Mouse (Mus musculus) gastrocnemius, postnatal 10 days (tissue): Measurements from ENCODE around the gene Hist1h4b. TPM values are rescaled to one million over a fixed set of nuclear protein-coding genes. Genes with fewer than 3 reads are reported as not detected.
"Not testable (repeated sequence)": the region's sequence is repeated elsewhere in the genome, so short reads cannot be mapped to it uniquely, and the experiment has no call there.

Experiments used
- DNase-seq: peaks from one replicate; pipeline ENCODE4 v3.0.0; 2021; ENCODE audit warnings: mixed read lengths
- long read RNA-seq, 2 experiments: library from polyadenylated mRNA; stranded (forward); transcript quantifications; one replicate each; pipeline ENCODE4 v2.0.0; 2021
- total RNA-seq, 2 experiments: library from RNA; stranded (reverse); gene quantifications; 2 replicates each; pipeline ENCODE4 v1.2.3; 2021

The Hist1h4b gene
- 100 to 1,000 TPM; 131 to 149 TPM for total RNA-seq
- long read RNA-seq, experiment 1: 0 reads
- long read RNA-seq, experiment 2: 0 reads

DNA sequence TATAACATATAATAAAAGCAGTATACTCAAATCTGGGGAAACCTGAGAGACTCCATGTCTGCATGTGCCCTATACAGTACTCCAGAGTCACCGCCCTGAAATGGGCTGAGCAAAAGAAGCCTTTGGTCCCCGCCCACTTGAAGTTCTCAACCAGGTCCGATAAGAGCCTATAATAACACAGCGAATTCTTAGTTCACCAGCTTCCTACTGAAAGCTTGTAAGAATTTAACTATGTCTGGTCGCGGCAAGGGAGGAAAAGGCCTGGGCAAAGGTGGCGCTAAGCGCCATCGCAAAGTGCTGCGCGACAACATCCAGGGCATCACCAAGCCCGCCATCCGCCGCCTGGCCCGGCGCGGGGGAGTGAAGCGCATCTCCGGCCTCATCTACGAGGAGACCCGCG lies at the start of gene Hist1h4b:
Gene Hist1h4b, plus strand, starts transcription at position 224 of the 400 bp plus-strand sequence.
- peak; percentile 51 for DNase-seq

DNA sequence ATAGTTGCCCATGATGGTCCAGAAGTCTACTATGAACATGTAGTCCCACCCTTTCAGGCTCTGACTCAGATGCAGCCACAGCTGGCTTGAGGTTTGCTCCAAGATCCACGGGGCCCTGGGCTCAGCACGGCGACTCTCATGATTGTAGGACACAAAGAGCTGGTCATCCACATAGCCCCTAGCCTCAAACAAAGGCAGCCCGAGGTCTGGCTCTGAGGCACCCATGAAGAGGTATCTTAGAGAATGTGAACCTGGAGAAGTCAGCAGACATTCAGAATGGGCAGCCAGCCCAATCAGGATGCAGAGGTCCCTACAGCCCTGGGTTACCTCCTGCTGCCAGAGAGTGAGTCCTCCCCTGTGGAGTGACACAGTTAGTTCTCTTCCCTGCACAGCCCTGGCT lies 48.8 kb upstream of the Hist1h4b start:
- DNase-seq: no peak

DNA sequence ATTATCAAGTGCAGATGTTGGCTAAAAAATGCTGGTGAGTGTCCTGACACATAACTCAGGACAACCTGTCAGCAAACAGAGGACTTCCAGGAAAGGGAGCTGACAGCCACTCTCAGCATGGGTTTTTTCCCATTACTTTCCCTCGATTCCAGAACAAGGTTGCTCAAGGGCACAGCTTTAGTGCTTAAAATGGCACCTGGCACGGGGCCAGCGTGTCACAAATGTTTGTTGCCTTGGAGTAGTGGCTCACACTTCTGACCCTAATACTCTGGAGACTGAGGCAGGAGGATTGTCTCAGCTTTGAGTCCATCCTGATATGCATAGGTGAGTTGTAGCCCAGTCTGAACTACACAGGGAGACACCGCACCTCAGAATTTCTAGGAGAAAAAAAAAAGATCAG lies 48.2 kb upstream of the Hist1h4b start:
- no peak for DNase-seq

DNA sequence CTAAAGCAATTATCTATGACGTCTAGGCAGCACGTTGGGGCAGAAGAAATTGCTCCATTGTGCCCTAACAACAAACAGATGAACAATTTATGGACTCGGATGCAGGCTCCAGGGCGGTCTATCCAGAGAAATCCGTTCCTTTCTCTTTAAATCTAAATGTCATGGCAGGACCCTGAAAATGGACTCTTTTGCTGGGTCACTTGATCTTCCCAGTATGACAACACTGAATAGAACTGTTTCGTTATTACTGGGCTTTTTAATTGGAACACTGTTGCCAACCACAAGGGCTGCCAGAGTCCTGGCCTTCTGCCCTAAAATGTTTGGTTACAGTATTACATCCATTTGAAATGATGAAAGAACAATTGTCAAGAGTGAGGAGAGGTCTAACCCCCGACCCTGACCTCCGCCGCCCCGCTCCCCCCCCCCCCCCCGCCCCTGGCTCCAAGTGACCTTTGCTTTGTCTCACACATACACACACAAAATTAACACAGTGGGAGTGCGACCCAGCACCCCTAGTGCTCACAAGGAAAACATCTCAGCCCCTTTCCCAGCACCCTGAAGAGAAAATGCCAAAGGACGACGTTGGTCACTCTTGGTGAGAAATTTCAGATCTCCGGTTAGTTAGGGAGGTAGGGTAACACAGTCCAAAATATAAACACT lies 47.0 kb upstream of the Hist1h4b start:
- no peak for DNase-seq

DNA sequence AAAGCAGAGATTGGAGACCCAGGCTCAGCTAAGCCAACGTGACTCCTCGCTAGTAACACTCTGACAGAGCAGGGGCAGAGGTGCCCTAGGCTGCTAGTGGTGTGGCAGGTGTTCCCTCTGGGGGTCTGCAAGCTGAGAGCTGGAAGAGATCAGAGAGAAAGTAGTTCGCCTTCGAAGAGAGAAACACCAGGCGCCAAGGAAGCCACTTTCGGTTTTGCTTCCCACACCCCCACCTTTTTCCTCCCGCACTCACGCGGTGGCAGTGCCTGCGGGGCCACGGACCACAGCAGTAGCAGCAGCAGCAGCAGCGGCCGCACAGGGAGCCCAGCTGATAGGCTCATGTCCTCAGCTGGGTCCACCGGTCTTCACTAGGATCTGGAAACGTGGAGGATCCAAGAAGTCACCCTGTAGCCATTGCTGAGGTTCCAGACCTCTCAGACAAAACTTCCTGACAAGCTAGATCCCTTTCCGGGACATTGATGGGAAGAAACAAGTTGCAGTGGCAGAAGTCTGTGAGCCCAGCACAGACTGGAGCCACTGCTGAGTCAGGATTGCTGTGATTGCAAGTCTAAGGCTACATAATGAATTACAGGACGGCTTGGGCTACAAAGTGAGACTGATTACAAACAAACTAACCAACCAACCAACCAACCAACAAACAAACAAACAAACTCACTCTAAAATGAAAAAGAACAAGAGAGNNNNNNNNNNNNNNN lies 46.3 kb upstream of the Hist1h4b start, which contains the start of gene Hfe:
Gene Hfe, minus strand, starts transcription at position 481 of the 716 bp plus-strand sequence.
- DNase-seq: peak; percentile 42

DNA sequence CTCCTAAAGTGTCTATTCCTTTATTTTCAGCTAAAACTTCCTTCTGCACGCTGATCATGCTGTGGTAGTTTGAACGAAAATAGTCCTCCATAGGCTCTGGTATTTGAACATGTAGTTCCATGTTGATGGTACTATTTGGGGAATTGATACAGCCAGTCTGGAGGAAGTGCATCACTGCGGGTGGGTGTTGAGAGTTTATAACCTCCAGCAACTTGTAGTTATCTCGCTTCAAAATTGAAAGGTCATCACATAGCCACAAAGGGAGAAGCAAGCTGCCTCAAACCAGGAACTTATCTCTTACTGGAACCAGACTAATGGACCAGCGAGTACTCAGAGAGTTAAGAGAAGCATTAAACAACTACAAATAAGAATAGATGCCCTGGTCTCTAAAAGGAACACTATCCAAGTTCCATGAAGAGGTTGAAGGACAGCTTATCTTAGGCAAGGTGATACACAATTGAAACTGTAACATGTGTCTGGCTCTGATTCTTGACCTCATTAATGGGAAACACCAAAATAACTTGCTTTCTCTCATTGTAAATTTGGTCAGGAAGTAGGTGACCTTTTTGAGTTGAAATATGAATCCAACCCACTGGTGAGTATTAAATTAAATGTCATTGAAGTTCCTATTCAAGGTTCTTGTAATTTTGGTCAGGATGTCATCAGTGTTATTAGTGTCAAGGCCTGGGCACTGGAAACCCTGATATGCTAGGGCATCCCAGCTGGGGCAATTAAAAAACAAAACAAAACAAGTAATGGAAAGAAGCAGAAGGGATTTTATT lies 40.4 kb upstream of the Hist1h4b start:
- no peak for DNase-seq

DNA sequence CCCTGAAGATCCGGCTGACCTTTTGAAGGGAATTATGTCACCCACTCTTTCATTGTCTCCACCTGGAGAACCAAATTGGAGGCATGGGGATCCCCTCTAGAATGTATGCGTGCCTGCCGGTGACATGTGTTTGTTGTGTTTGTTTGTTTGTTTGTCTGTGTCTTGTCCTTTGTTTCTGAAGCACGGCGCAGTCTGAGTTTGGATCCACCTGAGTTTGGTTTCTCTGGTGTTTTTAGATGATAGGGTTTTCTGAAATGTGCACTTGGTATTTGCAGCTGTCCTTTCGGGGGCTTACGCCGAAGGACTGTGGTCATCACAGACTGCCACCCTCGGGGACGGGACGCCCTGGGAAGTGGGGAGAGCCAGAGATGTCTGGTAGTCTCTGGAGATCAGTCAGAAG lies 39.6 kb upstream of the Hist1h4b start:
- DNase-seq: no peak

DNA sequence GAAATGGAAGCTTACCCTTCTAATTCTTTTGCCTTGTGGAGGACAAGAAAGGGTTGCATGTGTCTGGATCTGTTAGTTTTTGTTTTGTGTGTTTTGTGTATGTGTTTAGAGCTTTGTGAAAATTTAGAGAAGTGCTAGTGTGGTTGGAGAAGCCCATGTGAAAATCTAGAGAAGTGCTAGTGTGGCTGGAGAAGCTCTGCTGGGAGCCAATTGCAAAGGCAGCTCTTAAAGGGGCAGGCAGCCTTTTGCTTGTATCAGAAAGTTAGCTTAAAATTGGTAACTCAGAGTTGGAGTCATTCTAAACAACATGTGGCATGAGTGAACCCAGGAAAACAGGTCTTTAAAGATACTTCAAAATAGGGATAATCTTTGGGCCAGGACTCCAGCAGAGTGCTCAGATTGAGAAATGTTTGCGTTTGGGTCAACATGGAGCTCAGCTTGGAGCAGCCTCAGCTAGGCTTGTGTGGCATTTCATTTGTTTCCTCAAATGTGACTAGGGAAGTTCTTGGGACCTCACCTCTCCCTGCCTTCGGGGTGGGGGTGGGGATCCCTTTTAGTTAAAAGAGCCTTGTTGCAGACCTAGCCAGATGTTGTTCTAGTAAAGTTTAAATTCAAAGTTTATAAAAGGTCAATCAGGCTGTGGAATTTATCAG lies 39.1 kb upstream of the Hist1h4b start:
- not testable (repeated sequence) for DNase-seq

DNA sequence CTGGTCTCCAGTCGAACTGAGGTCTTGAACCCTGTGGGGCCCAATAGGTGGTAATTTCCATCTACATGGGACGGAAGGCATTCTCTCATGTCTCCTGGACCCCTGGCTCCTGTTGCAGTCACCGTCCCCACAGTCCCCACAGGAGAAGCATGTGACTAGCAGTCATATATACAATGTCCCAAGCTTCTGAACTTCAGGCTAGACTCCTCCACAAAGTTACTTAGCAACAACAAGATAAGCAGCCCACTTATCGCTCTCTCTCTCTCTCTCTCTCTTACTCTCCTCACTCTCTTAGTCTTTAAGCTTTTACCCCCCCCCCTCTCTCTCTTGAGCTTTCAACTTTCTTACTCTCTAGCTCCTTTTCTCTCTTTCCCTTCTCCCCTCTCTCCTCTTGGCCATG lies 32.6 kb upstream of the Hist1h4b start:
- DNase-seq: no peak

DNA sequence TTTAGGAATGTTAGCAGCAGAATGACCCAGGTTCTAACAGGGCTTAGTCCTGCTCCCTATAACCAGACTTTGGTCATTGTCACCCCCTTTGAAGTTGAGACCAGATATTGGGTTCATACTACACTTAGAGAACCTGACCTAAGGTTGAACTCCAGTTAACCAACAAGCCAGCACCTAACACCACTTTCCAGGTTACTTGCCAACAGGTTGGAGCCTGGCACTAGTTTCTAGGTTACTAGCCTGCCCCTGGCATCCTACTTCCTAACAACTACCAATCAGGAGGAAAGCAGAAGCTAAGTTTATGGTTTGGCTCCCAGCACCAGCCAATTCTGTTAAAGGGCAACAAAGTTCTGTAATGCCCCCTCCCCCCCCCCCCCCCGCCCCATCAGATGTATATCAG lies 31.6 kb upstream of the Hist1h4b start:
- no peak for DNase-seq

DNA sequence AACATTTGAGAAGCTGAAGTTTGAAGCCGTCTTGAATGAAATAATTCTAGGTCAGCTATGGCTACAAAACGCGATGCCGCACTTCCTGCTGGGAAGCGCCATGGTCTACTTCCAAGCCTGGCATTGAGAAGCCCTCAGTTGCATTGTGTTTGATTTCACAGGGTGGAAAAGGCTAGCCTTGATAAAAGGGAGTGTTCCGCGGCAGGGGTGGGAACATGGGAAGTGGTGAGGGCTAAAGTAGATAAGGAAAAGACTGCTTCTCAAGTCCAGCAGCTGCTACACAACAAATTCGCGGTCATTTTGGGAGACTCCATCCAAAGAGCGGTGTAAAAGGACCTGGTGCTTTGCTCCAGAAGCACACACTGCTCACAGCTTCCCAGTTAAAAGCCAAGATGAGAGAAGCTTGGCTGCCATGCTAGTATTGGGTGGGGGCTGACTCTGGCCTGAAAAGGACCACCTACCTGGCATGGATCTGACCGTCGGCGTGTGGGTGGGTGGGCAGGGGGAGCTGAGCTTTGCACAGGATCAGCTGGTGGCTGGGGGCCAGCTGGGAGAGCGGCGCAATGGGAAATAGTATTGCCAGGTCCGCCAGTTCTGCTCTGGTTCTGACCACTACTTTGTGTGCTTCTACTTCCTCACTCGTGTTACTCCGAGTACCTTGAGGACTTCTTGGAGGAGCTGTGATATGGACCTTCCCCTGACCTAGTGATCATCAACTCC lies 28.2 kb upstream of the Hist1h4b start:
- DNase-seq: no peak

DNA sequence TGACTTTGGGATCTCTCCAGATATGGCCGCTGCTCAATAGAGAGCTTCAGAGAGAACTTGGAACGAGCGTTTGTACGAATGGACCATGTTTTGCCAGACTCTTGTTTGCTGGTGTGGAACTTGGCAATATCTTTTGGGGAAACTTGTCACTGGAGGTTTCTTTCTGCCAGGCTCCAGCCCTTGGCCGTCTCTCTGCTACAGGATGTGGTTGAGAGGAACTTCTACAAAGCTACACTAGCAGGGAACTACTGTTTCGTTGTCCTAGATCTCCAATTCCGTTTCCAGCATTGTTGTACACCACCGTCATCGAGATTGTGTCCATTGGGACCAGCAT lies 27.7 kb upstream of the Hist1h4b start:
- DNase-seq: no peak

DNA sequence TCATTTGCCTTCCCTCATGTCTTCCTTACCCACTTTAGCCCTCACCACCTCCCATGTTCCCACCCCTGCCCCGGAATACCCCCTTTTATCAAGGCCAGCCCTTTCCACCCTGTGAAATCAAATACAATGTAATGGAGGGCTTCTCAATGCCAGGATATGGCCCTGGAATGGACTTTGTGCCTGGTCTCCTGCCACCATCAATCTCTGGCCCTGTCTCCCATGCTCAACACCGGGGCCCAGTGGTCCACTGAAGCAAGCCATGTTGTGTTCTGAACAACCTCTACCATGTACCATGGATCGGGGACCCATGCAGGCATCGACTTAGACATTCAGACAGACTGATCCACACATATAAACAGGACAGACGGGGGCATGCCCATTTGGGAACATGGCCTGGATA lies 27.1 kb upstream of the Hist1h4b start:
- no peak for DNase-seq

DNA sequence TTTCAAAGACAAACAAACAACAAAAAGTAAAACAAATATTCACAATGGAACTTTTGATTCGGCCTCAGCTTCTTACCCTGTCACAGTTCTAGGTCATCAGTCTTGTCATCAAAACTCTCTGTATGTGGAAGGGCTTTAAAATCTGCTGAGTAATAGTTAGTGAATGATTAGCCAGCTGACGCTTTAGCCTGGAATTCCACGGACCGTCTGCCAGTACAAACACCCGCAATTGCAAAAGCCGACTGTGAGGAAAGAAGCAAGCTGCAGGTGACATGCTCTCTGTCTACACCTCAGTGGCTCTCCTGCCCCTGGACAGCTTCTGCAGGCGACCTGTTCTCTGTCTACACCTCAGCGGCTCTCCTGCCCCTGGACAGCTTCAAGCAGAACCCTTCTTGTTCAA lies 26.3 kb upstream of the Hist1h4b start:
- DNase-seq: no peak

DNA sequence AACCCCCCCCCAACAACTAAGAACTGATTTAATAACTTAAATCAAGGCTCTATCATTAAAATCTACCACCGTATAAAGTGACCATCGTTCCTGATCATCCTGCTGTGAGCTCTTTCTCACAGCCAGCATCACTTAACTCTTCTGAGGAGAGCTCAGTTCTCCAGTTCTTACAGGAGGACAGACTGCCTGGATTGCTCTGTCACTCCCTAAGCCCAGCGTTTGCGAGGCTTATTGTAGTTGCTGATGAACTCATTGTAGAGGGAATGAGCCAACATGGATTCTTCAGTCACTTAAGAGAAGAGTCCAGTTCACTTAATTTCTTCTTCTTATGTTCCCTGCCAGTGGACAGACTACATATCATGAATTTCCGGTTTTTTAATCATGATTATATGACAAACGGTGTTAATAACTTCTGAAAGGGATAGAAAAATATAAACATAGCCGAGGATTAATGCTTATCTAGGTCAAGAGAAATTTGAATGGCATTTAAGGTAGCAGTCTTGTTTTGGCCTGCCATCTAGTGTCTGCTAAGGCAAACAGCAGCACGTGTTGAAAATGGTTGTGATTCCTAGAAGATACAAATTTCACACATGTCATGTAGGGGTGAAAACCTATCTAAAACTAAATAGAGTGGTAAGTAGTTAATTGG lies 24.5 kb upstream of the Hist1h4b start:
- no peak for DNase-seq

DNA sequence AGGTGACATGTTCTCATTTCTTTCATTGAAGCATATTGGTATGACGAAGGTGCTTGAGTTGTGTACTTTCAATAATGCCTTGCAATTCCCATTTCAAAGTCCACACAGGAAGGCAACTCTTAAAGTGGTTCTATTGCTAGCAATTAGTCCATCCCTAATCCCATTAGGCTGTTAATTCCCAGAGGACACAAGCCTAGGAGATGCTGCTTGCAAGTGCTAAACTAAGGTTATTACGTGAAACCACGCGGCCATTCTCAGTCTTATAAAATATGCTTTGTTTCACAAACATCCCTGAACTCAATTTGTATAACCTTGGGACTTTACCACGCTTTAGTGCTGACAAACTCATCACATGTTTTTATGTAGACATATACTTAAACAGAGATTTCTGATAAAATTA lies 19.7 kb upstream of the Hist1h4b start:
- no peak for DNase-seq

DNA sequence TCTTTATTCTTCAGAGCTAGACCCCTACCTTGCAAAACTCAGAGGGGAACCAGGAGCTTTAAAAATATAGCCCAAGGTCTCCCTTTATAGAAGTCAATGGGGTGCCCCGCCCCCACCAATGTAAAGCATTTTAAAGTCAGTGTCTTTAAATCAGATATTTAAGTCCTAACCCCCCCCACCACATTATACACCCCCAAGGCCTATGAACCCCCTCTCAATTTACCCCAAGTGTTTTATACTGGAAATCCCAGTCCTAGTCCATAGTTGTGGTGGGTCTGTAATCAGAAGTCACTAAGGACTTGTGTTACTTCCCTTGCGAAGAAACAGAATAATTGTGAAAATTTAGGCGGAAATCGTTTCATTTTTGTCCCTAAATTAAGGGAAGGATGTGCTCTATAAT lies 18.8 kb upstream of the Hist1h4b start:
- no peak for DNase-seq

DNA sequence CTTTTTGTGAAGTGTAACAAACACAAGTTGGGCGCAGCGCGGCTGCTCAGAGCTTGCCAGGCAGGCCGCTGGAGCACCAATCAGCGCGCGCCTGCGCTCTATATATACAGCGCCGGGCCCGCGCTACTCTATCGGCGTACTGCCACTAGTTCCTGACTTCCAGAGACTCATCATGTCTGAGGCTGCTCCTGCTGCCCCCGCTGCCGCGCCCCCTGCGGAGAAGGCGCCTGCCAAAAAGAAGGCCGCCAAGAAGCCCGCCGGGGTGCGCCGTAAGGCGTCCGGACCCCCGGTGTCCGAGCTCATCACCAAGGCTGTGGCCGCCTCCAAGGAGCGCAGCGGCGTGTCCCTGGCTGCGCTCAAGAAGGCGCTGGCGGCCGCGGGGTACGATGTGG lies 18.1 kb upstream of the Hist1h4b start, which contains the start of gene Hist1h1c:
Gene Hist1h1c, plus strand, starts transcription at position 132 of the 392 bp plus-strand sequence.
- DNase-seq: peak; percentile 87

DNA sequence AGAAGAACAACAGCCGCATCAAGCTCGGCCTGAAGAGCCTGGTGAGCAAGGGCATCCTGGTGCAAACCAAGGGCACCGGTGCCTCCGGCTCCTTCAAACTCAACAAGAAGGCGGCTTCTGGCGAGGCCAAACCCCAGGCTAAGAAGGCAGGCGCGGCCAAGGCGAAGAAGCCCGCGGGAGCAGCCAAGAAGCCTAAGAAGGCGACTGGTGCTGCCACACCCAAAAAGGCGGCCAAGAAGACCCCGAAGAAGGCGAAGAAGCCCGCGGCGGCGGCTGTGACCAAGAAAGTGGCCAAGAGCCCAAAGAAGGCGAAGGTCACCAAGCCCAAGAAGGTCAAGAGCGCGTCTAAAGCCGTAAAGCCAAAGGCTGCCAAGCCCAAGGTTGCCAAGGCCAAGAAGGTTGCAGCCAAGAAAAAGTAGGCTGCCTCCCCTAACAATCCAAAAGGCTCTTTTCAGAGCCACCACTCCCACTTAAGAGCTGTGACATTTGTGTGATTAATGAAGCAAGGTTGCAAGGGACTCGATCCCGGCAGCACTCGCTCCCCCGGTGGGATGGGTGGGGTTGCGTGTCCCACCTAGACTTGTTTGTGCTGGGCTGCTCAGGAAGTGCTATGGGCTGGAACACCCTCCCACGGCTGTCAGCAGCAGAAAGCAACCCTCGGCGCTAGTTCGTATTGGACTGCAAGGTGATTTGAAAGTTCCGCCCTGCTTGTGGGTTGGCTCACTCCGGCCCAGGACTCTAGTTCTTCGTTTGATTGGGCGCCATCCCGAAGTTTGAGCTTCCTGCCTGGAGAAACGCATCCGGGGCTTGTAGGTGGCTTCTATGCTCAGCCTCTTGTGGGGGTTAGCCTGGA lies 17.5 kb upstream of the Hist1h4b start:
- peak; percentile 78 for DNase-seq

DNA sequence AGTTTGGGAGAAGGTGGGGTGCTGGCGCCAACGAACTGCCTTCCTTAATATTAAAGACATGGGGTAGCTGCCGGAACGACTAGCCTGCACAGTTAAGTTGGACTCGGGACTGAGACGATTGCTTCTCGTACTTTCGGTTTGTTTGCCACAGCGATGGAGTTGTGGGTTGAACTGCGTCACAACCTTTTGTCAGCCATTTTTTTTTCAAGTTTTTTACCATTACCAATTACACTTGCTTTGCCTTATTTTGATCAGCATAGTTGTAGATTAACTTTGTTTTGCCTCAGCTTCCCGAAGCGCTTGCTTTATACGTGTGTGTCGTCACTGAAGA lies 16.9 kb upstream of the Hist1h4b start:
- no peak for DNase-seq
